Mouse (Mus musculus): Measurements from ENCODE around the gene Pqbp1. TPM values are rescaled to one million over a fixed set of nuclear protein-coding genes. Genes with fewer than 3 reads are reported as not detected.
"Not testable (repeated sequence)": the region's sequence is repeated elsewhere in the genome, so short reads cannot be mapped to it uniquely, and the experiment has no call there.

The Pqbp1 gene
- total and polyA plus RNA-seq, 2 experiments from 2014 or later = 136 to 232 TPM

GRCm38 (mm10) chrX:7915669-7916068 is 16.6 kb upstream of the Pqbp1 start:
- H3K27ac ChIP-seq (ENCODE audit: low read depth, low read length); DNase-seq (ENCODE audit: low spot score); H3K4me3 ChIP-seq (ENCODE audit: low read depth, low read length); H3K27me3 ChIP-seq (ENCODE audit: insufficient read depth, low read length); H3K9ac ChIP-seq (replicated peaks; ENCODE audit: low read length, poor library complexity, severe bottlenecking); H3K4me2 ChIP-seq (ENCODE audit: low read depth, low read length, poor library complexity, severe bottlenecking); H3K9me3 ChIP-seq (ENCODE audit: low read length); ATAC-seq (ENCODE audit: low FRiP score); H3K36me3 ChIP-seq (ENCODE audit: insufficient read depth, low read length); H3K4me1 ChIP-seq (ENCODE audit: insufficient read depth, low read length): not testable (repeated sequence)
- TF ChIP-seq CTCF (IDR thresholded peaks at IDR 0.05) = peak; percentile 37
- WGBS = 25% methylated on average over 3 of the region's 3 CpGs

- Histone ChIP-seq H3K4me3 (ENCODE audit: low read depth, low read length) (no peak overlapping the region), H3K27ac (ENCODE audit: low read depth, low read length) (no peak overlapping the region), H3K27me3 (ENCODE audit: insufficient read depth, low read length) (no peaks in the 10 kb centered on the region), H3K36me3 (ENCODE audit: insufficient read depth, low read length) (no peaks in the 10 kb centered on the region), H3K9ac (replicated peaks; ENCODE audit: low read length, poor library complexity, severe bottlenecking) (no peak overlapping the region), H3K4me1 (ENCODE audit: insufficient read depth, low read length) (no peaks in the 10 kb centered on the region), H3K9me3 (ENCODE audit: low read length) (no peaks in the 10 kb centered on the region), H3K4me2 (ENCODE audit: low read depth, low read length, poor library complexity, severe bottlenecking) (no peak overlapping the region)
- DNase-seq (ENCODE audit: low spot score) = peak; percentile 28
- WGBS = 46% methylated on average over 6 of the region's 6 CpGs
- ATAC-seq (ENCODE audit: low FRiP score) = no peak
- peak; percentile 43 for TF ChIP-seq CTCF (IDR thresholded peaks at IDR 0.05)
These were observed 11.4 kb upstream of the Pqbp1 start for GRCm38 (mm10) chrX:7910473-7910872.

- not testable (repeated sequence) for H3K9me3 ChIP-seq (ENCODE audit: low read length); H3K36me3 ChIP-seq (ENCODE audit: insufficient read depth, low read length); ATAC-seq (ENCODE audit: low FRiP score); H3K4me2 ChIP-seq (ENCODE audit: low read depth, low read length, poor library complexity, severe bottlenecking); H3K9ac ChIP-seq (replicated peaks; ENCODE audit: low read length, poor library complexity, severe bottlenecking); H3K27ac ChIP-seq (ENCODE audit: low read depth, low read length); H3K4me3 ChIP-seq (ENCODE audit: low read depth, low read length); DNase-seq (ENCODE audit: low spot score); H3K27me3 ChIP-seq (ENCODE audit: insufficient read depth, low read length); H3K4me1 ChIP-seq (ENCODE audit: insufficient read depth, low read length)
- 94% methylated on average over 4 of the region's 4 CpGs for WGBS
These were observed 10.2 kb upstream of the Pqbp1 start, which contains the start of gene Gm10490 for GRCm38 (mm10) chrX:7909242-7909641. Gm10490 (plus strand) TSS chrX:7909542.

GRCm38 (mm10) chrX:7907735-7908134 is 8.7 kb upstream of the Pqbp1 start, which contains the start of gene Gm10491:
Gm10491 (minus strand) TSS chrX:7907835.
- no peaks in the 10 kb centered on the region for H3K27me3 ChIP-seq (ENCODE audit: insufficient read depth, low read length)
- no peak for DNase-seq (ENCODE audit: low spot score)
- no peak within 1 kb of the TSS for H3K27ac ChIP-seq (ENCODE audit: low read depth, low read length)
- ATAC-seq (ENCODE audit: low FRiP score) = no peak
- TF ChIP-seq CTCF (IDR thresholded peaks at IDR 0.05) = no peak
- no peaks in the 10 kb centered on the region for H3K4me1 ChIP-seq (ENCODE audit: insufficient read depth, low read length)
- H3K4me2 ChIP-seq (ENCODE audit: low read depth, low read length, poor library complexity, severe bottlenecking) = no peak within 1 kb of the TSS
- no peaks in the 10 kb centered on the region for H3K36me3 ChIP-seq (ENCODE audit: insufficient read depth, low read length)
- no peak within 1 kb of the TSS for H3K9ac ChIP-seq (replicated peaks; ENCODE audit: low read length, poor library complexity, severe bottlenecking)
- no peaks in the 10 kb centered on the region for H3K9me3 ChIP-seq (ENCODE audit: low read length)
- H3K4me3 ChIP-seq (ENCODE audit: low read depth, low read length) = no peak within 1 kb of the TSS
- 91% methylated on average over 5 of the region's 5 CpGs for WGBS

DNA sequence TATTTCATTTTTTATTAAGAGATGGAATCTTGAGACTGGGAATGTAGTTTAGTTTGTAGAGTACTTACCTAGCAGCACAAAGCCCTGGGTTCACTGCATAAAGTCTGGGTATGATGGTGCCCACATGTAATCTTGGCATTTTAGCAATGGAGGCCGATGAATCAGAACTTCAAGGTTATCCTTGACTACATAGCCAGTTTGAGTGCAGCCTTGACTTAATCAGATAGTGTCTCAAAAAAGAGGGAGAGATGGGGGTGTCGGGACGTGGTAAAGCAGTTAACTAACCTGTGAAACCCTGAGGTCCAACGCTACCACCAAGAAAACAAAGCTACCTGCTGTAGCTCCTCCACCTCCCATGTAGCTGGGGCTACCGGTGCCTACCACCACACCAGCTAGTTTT is 5.4 kb upstream of the Pqbp1 start:
- no peaks in the 10 kb centered on the region for H3K9me3 ChIP-seq (ENCODE audit: low read length)
- H3K27ac ChIP-seq (ENCODE audit: low read depth, low read length) = no peak overlapping the region
- H3K9ac ChIP-seq (replicated peaks; ENCODE audit: low read length, poor library complexity, severe bottlenecking) = no peak overlapping the region
- 90% methylated on average over 5 of the region's 5 CpGs for whole genome bisulfite sequencing
- no peak for TF ChIP-seq CTCF (IDR thresholded peaks at IDR 0.05)
- no peaks in the 10 kb centered on the region for H3K36me3 ChIP-seq (ENCODE audit: insufficient read depth, low read length)
- no peaks in the 10 kb centered on the region for H3K27me3 ChIP-seq (ENCODE audit: insufficient read depth, low read length)
- ATAC-seq (ENCODE audit: low FRiP score) (no peak), DNase-seq (ENCODE audit: low spot score) (no peak)
- H3K4me1 ChIP-seq (ENCODE audit: insufficient read depth, low read length) = no peaks in the 10 kb centered on the region
- H3K4me3 ChIP-seq (ENCODE audit: low read depth, low read length) = no peak overlapping the region
- no peak overlapping the region for H3K4me2 ChIP-seq (ENCODE audit: low read depth, low read length, poor library complexity, severe bottlenecking)

GRCm38 (mm10) chrX:7898211-7898610 is 858 bp downstream of the Pqbp1 start:
- Histone ChIP-seq H3K27me3 (ENCODE audit: insufficient read depth, low read length) (no peaks in the 10 kb centered on the region), H3K4me2 (ENCODE audit: low read depth, low read length, poor library complexity, severe bottlenecking) (peak overlapping the region; percentile 50), H3K4me3 (ENCODE audit: low read depth, low read length) (peak overlapping the region; percentile 51), H3K9ac (replicated peaks; ENCODE audit: low read length, poor library complexity, severe bottlenecking) (peak overlapping the region; percentile 57), H3K27ac (ENCODE audit: low read depth, low read length) (peak overlapping the region; percentile 83), H3K36me3 (ENCODE audit: insufficient read depth, low read length) (peaks cover 4% of the 10 kb centered on the region; the same call in 1 of the 2 replicates), H3K4me1 (ENCODE audit: insufficient read depth, low read length) (no peaks in the 10 kb centered on the region), H3K9me3 (ENCODE audit: low read length) (no peaks in the 10 kb centered on the region)
- no peak for ATAC-seq (ENCODE audit: low FRiP score)
- 26% methylated on average over 13 of the region's 13 CpGs for WGBS
- DNase-seq (ENCODE audit: low spot score) = no peak
- TF ChIP-seq CTCF (IDR thresholded peaks at IDR 0.05) = no peak
